Mouse (Mus musculus): ENCODE measurements around the gene Npr2. TPM values are rescaled to one million over a fixed set of nuclear protein-coding genes. Genes with fewer than 3 reads are reported as not detected.
A peak's percentile ranks its signal among the peaks of the same experiment; 100 is the strongest.
"Not testable (repeated sequence)": the region's sequence is repeated elsewhere in the genome, so short reads cannot be mapped to it uniquely, and the experiment has no call there.

Npr2 gene
- total RNA-seq (2021) (10 to 100 TPM; 23.3 to 36.1 TPM), polyA plus RNA-seq (2012; rRNA removed) (34.1 and 38.0 TPM in 2 replicates)
- long read RNA-seq, transcript Npr2-201 (22 exons, 3,660 nt), result major isoform, 11 of 16 reads
- long read RNA-seq, partial matches to known transcripts, result 1 of 16 reads
- long read RNA-seq, other reads (novel, unspliced or antisense), result 4 of 16 reads

DNA sequence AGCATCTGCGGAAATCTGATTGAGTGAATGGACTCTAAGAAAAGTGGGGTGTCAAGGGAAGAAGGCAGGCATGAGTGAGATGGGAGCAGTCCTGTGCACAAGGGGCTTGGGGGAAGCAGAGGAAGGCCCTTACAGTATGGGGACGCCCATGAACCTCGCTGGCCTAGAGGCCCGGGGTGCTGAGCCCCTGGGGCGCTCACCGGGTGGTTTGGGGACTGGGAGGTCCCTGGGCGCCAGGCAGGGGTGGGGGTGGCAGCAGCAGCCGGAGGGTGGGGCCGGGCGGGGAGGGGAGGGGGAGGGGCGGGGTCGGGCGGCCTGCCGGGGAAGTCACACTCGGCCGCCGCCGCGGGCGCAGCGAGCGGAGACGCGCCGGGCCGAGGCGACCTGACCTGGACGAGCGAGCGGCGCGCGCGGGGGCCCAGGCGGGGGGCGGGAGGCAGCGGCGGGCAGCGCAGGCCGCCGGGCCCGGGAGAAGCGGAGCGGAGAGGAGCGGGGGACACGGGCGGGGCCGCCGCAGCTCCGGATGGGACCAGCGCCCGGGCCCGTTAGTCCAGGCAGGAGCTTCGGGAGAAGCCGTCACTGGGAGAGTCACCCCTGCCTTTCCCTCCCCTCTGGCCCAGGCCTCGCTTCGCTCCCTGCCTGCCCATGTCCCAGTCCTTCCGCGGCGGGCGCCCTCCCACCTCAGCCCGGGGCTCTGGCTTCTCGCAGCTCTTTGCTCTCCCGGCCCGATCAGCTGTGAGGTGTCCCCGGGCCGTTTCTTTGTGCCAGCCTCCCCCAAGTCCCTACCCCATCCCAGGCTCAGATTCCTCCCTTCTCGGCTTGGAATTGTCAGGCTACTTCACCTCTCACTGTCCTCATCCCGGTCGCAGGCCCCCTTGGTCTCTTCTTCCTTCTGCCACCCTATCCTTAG lies at the start of gene Npr2:
TSS of gene Npr2 (plus strand) at position 890 of the 910 bp plus-strand sequence.
- DNase-seq, result peak; percentile 76

GRCm38 (mm10) chr4:43582241-43582640 lies 49.5 kb upstream of the Npr2 start:
- no peak for DNase-seq

GRCm38 (mm10) chr4:43583421-43583820 lies 48.3 kb upstream of the Npr2 start:
- DNase-seq, result no peak

DNA sequence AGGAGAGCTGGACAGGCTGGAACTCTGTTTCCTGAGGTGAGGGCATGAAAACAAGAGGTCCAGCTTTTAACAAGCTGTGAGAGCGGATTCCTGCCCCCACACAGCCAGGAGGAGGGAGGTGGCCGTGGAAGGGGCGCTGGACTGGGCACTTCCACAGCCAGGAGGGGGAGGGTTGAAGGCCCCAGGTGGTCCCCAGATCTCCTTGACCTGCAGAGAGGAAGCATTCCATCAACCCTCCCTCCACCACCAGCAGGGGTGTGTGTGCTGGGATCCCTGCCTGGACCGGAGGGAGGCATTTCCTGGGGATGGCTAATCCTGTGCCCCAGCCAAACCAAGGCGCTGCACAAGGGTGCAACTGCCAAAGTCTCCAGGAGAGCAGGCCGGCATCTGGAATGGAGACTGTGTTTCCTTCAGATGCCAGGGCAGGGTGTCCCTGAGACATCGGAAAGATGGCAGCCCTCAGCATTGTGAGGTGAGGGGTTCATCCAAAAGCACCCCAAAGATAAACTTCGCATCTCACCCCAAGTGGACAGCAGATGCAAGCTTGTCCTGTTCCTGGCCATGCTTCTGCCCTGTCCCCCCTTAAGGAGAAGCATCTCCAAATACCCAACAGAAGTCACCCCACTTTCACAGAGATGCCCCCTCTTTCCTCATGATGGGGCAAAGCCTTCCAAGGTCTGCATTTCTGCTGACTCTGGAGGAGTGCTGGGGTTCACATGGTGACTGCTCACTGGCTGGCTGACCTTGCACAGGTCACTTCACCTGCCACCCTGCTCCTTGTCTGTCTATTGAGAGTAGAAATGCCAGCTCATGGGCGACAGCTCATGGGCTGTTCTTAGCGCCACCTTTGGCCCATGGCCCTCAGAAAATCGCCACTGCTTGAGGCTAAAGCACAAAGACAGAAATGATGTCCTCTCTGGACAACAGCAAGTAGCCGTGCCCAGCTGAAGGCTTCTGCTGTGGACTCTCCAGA lies 47.0 kb upstream of the Npr2 start, which contains the start of gene Msmp:
TSS of gene Msmp (minus strand) at position 51 of the 973 bp plus-strand sequence.
- peak; percentile 69 for DNase-seq

GRCm38 (mm10) chr4:43585682-43586081 lies 46.1 kb upstream of the Npr2 start:
- DNase-seq, result no peak

- DNase-seq, result peak; percentile 73
Measured at GRCm38 (mm10) chr4:43586411-43586810, 45.3 kb upstream of the Npr2 start.

DNA sequence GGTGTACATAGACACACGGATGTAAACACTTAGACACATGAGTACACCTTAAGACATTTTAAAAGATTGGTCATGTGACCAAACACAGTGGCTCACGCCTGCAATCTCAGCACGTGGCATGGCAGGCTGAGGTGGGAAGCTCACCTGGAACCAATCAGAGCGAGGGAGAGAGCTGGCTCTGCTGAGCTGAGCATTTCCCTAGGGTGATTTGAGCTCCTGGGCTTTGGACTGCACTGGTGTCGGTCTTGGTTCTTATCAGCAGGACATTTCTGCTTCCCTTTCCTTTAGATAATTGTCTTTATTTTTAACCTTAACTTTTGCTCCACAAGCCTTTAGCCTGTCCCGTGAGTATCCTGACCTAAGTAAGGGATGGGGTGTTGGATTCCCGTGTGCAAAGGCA lies 44.1 kb upstream of the Npr2 start:
- DNase-seq, result no peak

GRCm38 (mm10) chr4:43591543-43591942 lies 40.2 kb upstream of the Npr2 start:
- DNase-seq, result no peak

DNA sequence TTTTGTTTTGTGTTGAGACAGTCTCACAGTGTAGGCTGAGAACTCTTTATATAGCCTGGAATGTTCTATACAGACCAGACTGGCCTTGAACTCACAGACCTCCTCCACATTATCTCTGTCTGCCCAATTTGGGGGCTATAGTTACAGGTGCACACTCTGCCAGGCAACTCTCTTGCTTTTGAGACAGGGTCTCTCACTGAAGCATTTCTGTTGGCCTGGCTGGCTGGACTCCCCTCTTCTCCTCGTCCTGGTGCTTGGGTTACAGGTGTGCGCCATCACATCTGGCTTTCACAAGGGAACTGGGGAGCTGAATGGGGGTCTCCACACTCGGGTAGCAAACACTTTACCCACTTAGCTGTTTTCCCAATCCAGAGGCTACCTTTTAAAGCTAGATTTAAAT lies 39.8 kb upstream of the Npr2 start:
- no peak for DNase-seq

DNA sequence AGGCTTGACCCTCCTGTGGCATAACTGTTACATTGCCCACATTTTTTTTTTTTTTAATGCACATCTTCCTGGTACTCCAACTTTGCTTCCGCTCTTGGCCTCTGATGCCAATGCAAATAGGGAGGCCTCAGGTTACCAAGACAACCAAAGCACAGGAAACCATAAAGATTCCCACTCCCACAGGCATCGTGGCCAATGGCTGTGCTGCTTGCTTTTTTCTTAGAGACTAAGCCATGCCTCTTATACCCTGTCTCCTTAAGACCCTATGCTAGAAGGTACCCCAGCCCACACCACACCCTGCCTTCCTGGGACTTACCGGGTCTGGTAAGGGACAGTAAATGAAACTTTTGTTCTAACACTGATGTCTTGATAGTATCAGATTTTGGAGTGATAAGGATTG lies 38.3 kb upstream of the Npr2 start:
- DNase-seq, result no peak

DNA sequence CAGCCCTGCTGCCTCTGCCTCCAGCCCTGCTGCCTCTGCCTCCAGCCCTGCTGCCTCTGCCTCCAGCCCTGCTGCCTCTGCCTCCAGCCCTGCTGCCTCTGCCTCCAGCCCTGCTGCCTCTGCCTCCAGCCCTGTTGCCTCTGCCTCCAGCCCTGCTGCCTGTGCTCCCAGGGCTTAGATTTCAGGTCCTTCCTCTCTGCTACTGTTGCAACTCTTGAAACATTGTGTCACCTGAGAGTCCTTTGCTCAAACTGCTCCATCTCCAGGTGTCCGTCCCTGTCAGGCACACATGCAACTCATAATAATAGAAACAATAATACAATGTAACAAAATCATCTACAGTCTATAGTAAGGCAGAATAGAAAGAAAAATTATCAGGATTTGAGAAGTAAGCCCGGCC lies 35.1 kb upstream of the Npr2 start:
- DNase-seq, result not testable (repeated sequence)

- DNase-seq, result no peak
Measured at GRCm38 (mm10) chr4:43598200-43598599, 33.5 kb upstream of the Npr2 start.

DNA sequence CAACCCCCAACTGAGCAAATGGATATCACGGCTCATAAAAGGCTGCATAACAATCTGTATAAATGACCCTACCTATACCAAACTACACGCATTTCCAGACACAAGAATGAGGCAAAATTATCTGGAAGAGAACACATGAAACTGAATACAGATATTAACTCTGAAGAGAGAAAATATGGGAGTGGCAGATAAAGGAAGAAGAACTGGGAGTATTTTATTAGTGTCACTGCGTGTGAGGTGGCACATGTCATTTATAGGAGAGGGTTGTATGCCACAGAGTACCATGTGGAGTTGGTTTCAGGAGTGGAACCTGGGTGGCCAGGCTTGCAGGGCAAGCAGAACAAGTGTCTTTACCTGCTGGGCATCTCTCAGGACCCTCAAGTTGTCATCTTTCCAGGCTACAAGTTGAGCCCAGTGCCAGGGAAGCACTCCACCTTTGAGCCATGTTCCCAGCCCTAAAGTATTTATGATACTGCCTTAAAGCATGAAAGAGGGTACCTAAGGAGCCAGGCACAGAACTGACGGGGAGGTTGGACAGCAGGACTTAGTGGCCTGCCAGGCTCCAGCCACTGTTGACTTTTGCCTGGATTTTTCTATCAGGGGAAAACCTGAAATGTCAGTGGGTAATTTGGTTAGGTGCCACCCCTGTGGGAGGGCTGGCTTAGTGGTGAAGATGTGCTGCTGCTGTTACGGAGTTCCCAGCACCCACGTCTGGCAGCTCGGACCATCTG lies 32.9 kb upstream of the Npr2 start:
- DNase-seq, result no peak

- no peak for DNase-seq
Measured at GRCm38 (mm10) chr4:43600195-43600934, 31.4 kb upstream of the Npr2 start.

- no peak for DNase-seq
Measured at GRCm38 (mm10) chr4:43604099-43604498, 27.6 kb upstream of the Npr2 start.

- DNase-seq, result no peak
Measured at GRCm38 (mm10) chr4:43604751-43605685, 26.7 kb upstream of the Npr2 start.

- no peak for DNase-seq
Measured at GRCm38 (mm10) chr4:43612534-43612933, 19.2 kb upstream of the Npr2 start.

- DNase-seq, result peak; percentile 8
Measured at GRCm38 (mm10) chr4:43613060-43613730, 18.5 kb upstream of the Npr2 start.
